Mouse (Mus musculus) heart, adult 2 months (tissue): ENCODE measurements at regions not wholly inside any gene's neighbourhood (a gene's known extent, or its start where the extent isn't known, plus 50 kb on each side); places are given as distances from the start of the nearest gene placed in this dataset.

Source experiments
- CTCF ChIP-seq: fragments of 200-600 bp; IDR thresholded peaks from 2 replicates; pipeline ENCODE4 v1.8.1; 2022; ENCODE audit warnings: antibody characterized with exemption, mild to moderate bottlenecking, moderate library complexity
- EP300 ChIP-seq: fragments of 200-500 bp; IDR thresholded peaks from 2 replicates; pipeline ENCODE4 v1.6.1; 2011; ENCODE audit warnings: low read depth, low read length, control low read depth; ENCODE audit not compliant: insufficient read depth
- POLR2A ChIP-seq: fragments of 200-500 bp; IDR thresholded peaks from 2 replicates; pipeline ENCODE4 v1.6.1; 2011; ENCODE audit warnings: mild to moderate bottlenecking, low read depth, low read length, control low read depth; ENCODE audit not compliant: insufficient read depth

DNA sequence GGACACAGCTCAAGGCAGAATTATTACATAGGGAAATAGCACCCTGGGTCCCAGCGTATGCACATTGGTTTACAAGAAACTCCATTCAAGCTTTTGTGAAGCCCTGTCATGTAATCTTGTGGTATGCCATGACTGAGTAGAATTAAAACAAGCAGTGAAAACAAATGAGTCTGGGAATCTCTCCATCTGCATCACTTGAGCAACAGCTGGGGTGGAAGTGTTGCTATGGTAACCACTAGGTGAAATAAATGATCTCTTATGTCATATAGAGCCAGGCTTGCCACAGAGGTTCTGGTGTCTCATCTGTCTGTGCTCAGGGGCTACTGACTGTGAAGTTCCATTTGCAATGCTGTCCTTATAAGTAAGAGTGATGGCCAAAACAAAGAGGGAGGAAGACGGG is 556.0 kb downstream of the Cbln4 start:
- TF ChIP-seq CTCF (no peak), POLR2A (no peak), EP300 (no peak)
